Mouse (Mus musculus): ENCODE data around the gene Atp5g1. TPM values are rescaled to one million over a fixed set of nuclear protein-coding genes. Genes with fewer than 3 reads are reported as not detected.

Gene Atp5g1
- polyA plus RNA-seq, 1 experiment: 2,050 TPM

- no peaks in the 10 kb centered on the region for H3K27me3 ChIP-seq (replicated peaks; ENCODE audit: control insufficient read depth, insufficient read depth, low read length)
- H3K4me1 ChIP-seq (ENCODE audit: control insufficient read depth, insufficient read depth, low read length): peaks cover 8% of the 10 kb centered on the region; the same call in 1 of the 2 replicates
- no peak for TF ChIP-seq POLR2A (IDR thresholded peaks at IDR 0.05; ENCODE audit: low read depth, low read length)
- no peak for TF ChIP-seq CTCF (conservative IDR thresholded peaks at IDR 0.05; ENCODE audit: insufficient read depth, insufficient read length, low read depth, low read length)
- no peak overlapping the region for H3K4me3 ChIP-seq (ENCODE audit: insufficient read depth, low read depth, low read length)
- no peak for DNase-seq
- peaks cover 6% of the 10 kb centered on the region for H3K36me3 ChIP-seq (ENCODE audit: control insufficient read depth, insufficient read depth, low read length)
- H3K27ac ChIP-seq (ENCODE audit: insufficient read depth, low read depth, low read length): no peak overlapping the region
- 84% methylated on average over 11 of the region's 11 CpGs for WGBS
Measured at GRCm38 (mm10) chr11:96044803-96045567, 30.5 kb downstream of the Atp5g1 start.

DNA sequence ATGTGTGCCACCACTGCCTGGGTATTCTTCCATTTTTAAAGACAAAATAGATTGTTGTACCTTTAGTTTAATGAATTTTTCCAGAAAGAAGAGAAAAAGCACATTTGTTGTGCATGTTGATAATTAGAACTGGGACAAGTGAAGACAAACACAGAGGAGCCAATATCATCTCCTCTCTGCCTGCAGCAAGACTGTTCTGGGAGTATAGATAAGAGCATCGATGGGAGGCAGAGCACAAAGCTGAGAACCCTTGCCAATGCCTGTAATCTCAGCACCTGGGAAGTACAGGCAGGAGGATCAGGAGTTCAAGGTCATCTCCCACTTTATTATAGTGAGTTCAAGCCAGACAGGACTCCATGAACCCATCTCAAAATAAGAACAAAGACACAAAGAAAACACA lies 36.9 kb downstream of the Atp5g1 start:
- TF ChIP-seq POLR2A (IDR thresholded peaks at IDR 0.05; ENCODE audit: low read depth, low read length): no peak
- H3K27me3 ChIP-seq (replicated peaks; ENCODE audit: control insufficient read depth, insufficient read depth, low read length): no peaks in the 10 kb centered on the region
- WGBS: 87% methylated on average over 1 of the region's 1 CpGs
- no peak overlapping the region for H3K27ac ChIP-seq (ENCODE audit: insufficient read depth, low read depth, low read length)
- H3K36me3 ChIP-seq (ENCODE audit: control insufficient read depth, insufficient read depth, low read length): peaks cover 5% of the 10 kb centered on the region
- 0 out of 2 replicates have a peak, but pooled peaks cover 2% of the 10 kb centered on the region for H3K4me1 ChIP-seq (ENCODE audit: control insufficient read depth, insufficient read depth, low read length)
- H3K4me3 ChIP-seq (ENCODE audit: insufficient read depth, low read depth, low read length): no peak overlapping the region
- no peak for DNase-seq

DNA sequence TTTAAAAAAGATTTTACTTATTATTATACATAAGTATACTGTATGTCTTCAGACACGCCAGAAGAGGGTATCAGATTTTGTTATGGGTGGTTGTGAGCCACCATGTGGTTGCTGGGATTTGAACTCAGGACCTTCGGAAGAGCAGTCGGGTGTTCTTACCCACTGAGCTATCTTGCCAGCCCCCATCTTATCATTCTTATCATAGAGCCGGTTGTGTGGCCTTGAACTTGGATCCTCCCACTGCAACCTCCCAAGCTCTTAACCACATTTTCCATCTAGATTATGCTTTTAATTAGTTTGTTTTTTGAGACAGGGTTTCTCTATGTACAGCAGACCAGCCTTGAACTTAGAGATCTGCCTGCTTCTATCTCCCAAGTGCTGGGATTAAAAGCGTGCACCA lies 38.0 kb downstream of the Atp5g1 start:
- Histone ChIP-seq H3K36me3 (ENCODE audit: control insufficient read depth, insufficient read depth, low read length) (peaks cover 5% of the 10 kb centered on the region), H3K27me3 (replicated peaks; ENCODE audit: control insufficient read depth, insufficient read depth, low read length) (no peaks in the 10 kb centered on the region), H3K4me1 (ENCODE audit: control insufficient read depth, insufficient read depth, low read length) (0 out of 2 replicates have a peak, but pooled peaks cover 2% of the 10 kb centered on the region), H3K4me3 (ENCODE audit: insufficient read depth, low read depth, low read length) (no peak overlapping the region), H3K27ac (ENCODE audit: insufficient read depth, low read depth, low read length) (no peak overlapping the region)
- DNase-seq: no peak
- TF ChIP-seq CTCF (conservative IDR thresholded peaks at IDR 0.05; ENCODE audit: insufficient read depth, insufficient read length, low read depth, low read length): no peak
- TF ChIP-seq POLR2A (IDR thresholded peaks at IDR 0.05; ENCODE audit: low read depth, low read length): no peak
- WGBS: 93% methylated on average over 5 of the region's 5 CpGs

DNA sequence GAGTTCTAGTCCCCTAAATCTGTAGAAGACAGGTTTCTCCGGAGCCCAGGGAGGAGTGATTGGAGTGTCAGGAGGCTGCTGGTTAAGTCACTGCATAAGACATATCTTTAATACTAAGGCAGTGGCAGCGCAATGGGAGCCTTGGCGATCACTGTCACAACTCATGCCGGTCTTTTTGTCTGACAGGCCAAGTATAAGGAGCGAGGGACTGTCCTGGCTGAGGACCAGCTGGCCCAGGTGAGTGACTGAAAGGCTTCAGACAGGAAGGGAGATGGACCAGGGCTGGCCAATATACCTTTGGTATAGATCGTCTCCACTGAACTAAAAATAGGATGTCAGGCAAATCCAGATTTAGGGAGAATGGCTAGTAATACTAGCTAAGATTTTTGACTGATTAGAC lies 40.3 kb downstream of the Atp5g1 start:
- TF ChIP-seq POLR2A (IDR thresholded peaks at IDR 0.05; ENCODE audit: low read depth, low read length) (no peak), CTCF (conservative IDR thresholded peaks at IDR 0.05; ENCODE audit: insufficient read depth, insufficient read length, low read depth, low read length) (no peak)
- DNase-seq: no peak
- WGBS: 12% methylated on average over 6 of the region's 6 CpGs
- Histone ChIP-seq H3K4me1 (ENCODE audit: control insufficient read depth, insufficient read depth, low read length) (peaks cover 5% of the 10 kb centered on the region; the same call in 1 of the 2 replicates), H3K27me3 (replicated peaks; ENCODE audit: control insufficient read depth, insufficient read depth, low read length) (no peaks in the 10 kb centered on the region), H3K4me3 (ENCODE audit: insufficient read depth, low read depth, low read length) (peak overlapping the region; percentile 94), H3K27ac (ENCODE audit: insufficient read depth, low read depth, low read length) (no peak overlapping the region), H3K36me3 (ENCODE audit: control insufficient read depth, insufficient read depth, low read length) (no peaks in the 10 kb centered on the region)

- DNase-seq: peak; percentile 96
- Histone ChIP-seq H3K4me1 (ENCODE audit: control insufficient read depth, insufficient read depth, low read length) (peaks cover 5% of the 10 kb centered on the region; the same call in 1 of the 2 replicates), H3K27me3 (replicated peaks; ENCODE audit: control insufficient read depth, insufficient read depth, low read length) (no peaks in the 10 kb centered on the region), H3K36me3 (ENCODE audit: control insufficient read depth, insufficient read depth, low read length) (no peaks in the 10 kb centered on the region), H3K4me3 (ENCODE audit: insufficient read depth, low read depth, low read length) (peak within 1 kb of the TSS; percentile 94), H3K27ac (ENCODE audit: insufficient read depth, low read depth, low read length) (peak within 1 kb of the TSS; percentile 22)
- TF ChIP-seq POLR2A (IDR thresholded peaks at IDR 0.05; ENCODE audit: low read depth, low read length) (peak; percentile 42), CTCF (conservative IDR thresholded peaks at IDR 0.05; ENCODE audit: insufficient read depth, insufficient read length, low read depth, low read length) (no peak)
- WGBS: under 1% methylated on average over 29 of the region's 29 CpGs
Measured at GRCm38 (mm10) chr11:96034596-96035052, 40.8 kb downstream of the Atp5g1 start, which contains the start of gene Snf8. Gene Snf8, plus strand, starts transcription at chr11:96034885.

DNA sequence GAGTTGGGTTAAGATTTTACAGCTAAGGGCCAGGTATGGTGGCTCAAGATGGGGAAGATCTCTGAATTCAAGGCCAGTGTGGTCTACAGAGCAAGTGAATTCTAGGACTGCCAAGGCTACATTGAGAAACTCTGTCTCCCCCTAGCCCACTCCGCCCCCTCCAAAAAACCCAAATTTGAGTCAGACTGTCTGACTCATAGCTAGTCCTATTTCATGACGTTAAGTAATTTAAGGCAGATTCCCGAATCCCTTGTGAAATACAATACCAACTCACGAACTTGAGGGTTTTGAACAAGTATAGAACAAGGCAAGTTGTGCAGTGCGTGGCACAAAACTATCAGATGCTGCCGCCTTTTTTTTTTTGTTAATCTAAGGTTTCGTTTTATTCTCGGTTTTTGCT lies 41.4 kb downstream of the Atp5g1 start:
- Histone ChIP-seq H3K27ac (ENCODE audit: insufficient read depth, low read depth, low read length) (peak overlapping the region; percentile 22; the same call in 1 of the 2 replicates), H3K4me1 (ENCODE audit: control insufficient read depth, insufficient read depth, low read length) (peaks cover 5% of the 10 kb centered on the region; the same call in 1 of the 2 replicates), H3K4me3 (ENCODE audit: insufficient read depth, low read depth, low read length) (peak overlapping the region; percentile 94), H3K27me3 (replicated peaks; ENCODE audit: control insufficient read depth, insufficient read depth, low read length) (no peaks in the 10 kb centered on the region), H3K36me3 (ENCODE audit: control insufficient read depth, insufficient read depth, low read length) (no peaks in the 10 kb centered on the region)
- DNase-seq: no peak
- TF ChIP-seq CTCF (conservative IDR thresholded peaks at IDR 0.05; ENCODE audit: insufficient read depth, insufficient read length, low read depth, low read length): no peak
- no peak for TF ChIP-seq POLR2A (IDR thresholded peaks at IDR 0.05; ENCODE audit: low read depth, low read length)
- WGBS: 41% methylated on average over 8 of the region's 8 CpGs

DNA sequence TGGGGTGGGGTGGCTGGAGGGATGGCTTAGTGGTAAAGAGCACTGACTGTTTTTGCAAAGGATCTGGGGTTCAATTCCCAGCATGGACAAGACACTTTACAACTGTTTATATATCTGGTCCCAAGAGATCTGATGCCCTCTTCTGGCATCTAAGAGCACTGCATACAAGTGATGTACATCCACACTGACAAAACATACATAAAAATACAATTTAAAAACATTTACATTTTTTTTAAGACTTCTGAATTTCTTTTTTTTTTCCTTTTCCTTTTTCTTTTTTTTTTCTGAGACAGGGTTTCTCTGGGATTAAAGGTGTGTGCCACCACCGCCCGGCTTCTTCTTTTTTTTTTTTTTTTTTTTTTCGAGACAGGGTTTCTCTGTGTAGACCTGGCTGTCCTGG lies 42.2 kb downstream of the Atp5g1 start:
- peak; percentile 14 for DNase-seq
- no peaks in the 10 kb centered on the region for H3K27me3 ChIP-seq (replicated peaks; ENCODE audit: control insufficient read depth, insufficient read depth, low read length)
- TF ChIP-seq POLR2A (IDR thresholded peaks at IDR 0.05; ENCODE audit: low read depth, low read length) (no peak), CTCF (conservative IDR thresholded peaks at IDR 0.05; ENCODE audit: insufficient read depth, insufficient read length, low read depth, low read length) (0 out of 2 replicates have a peak, but pooled peaks have one; percentile 2)
- H3K27ac ChIP-seq (ENCODE audit: insufficient read depth, low read depth, low read length): no peak overlapping the region
- H3K36me3 ChIP-seq (ENCODE audit: control insufficient read depth, insufficient read depth, low read length): no peaks in the 10 kb centered on the region
- WGBS: 94% methylated on average over 2 of the region's 3 CpGs
- peaks cover 5% of the 10 kb centered on the region; the same call in 1 of the 2 replicates for H3K4me1 ChIP-seq (ENCODE audit: control insufficient read depth, insufficient read depth, low read length)
- no peak overlapping the region for H3K4me3 ChIP-seq (ENCODE audit: insufficient read depth, low read depth, low read length)

Data from kidney, adult 2 months (tissue).